Mouse (Mus musculus): ENCODE measurements around the gene Krtap11-1. TPM values are rescaled to one million over a fixed set of nuclear protein-coding genes. Genes with fewer than 3 reads are reported as not detected.

Krtap11-1 gene
- polyA plus RNA-seq, 1 experiment from 2014 or later = not detected

GRCm38 (mm10) chr16:89587209-89587608 lies 16.2 kb upstream of the Krtap11-1 start:
- DNase-seq (ENCODE audit: low spot score) (no peak), ATAC-seq (replicated peaks; ENCODE audit: low FRiP score, low read depth) (no peak)
- no peak for TF ChIP-seq CTCF (IDR thresholded peaks at IDR 0.05; ENCODE audit: low read depth)
- Histone ChIP-seq H3K9me3 (replicated peaks; ENCODE audit: low read length) (no peaks in the 10 kb centered on the region; the same call in 1 of the 2 replicates), H3K4me1 (replicated peaks; ENCODE audit: insufficient read depth, low read length) (no peaks in the 10 kb centered on the region), H3K4me2 (ENCODE audit: low read length) (no peak overlapping the region), H3K4me3 (replicated peaks; ENCODE audit: low read depth, low read length) (no peak overlapping the region), H3K9ac (ENCODE audit: low read depth, low read length) (no peak overlapping the region), H3K27me3 (ENCODE audit: insufficient read depth, low read length) (no peaks in the 10 kb centered on the region), H3K27ac (no peak overlapping the region), H3K36me3 (ENCODE audit: insufficient read depth, low read length) (no peaks in the 10 kb centered on the region)
- WGBS = 75% methylated on average over 3 of the region's 3 CpGs

- H3K4me2 ChIP-seq (ENCODE audit: low read length) = no peak overlapping the region
- H3K4me1 ChIP-seq (replicated peaks; ENCODE audit: insufficient read depth, low read length) = no peaks in the 10 kb centered on the region
- no peak for DNase-seq (ENCODE audit: low spot score)
- H3K36me3 ChIP-seq (ENCODE audit: insufficient read depth, low read length) = no peaks in the 10 kb centered on the region
- no peak for TF ChIP-seq CTCF (IDR thresholded peaks at IDR 0.05; ENCODE audit: low read depth)
- no peak overlapping the region for H3K4me3 ChIP-seq (replicated peaks; ENCODE audit: low read depth, low read length)
- WGBS = 73% methylated on average over 9 of the region's 9 CpGs
- no peak overlapping the region for H3K27ac ChIP-seq
- no peaks in the 10 kb centered on the region for H3K27me3 ChIP-seq (ENCODE audit: insufficient read depth, low read length)
- ATAC-seq (replicated peaks; ENCODE audit: low FRiP score, low read depth) = 0 out of 2 replicates have a peak, but pooled peaks have one; percentile 29
- H3K9ac ChIP-seq (ENCODE audit: low read depth, low read length) = no peak overlapping the region
- no peaks in the 10 kb centered on the region for H3K9me3 ChIP-seq (replicated peaks; ENCODE audit: low read length)
Measured at GRCm38 (mm10) chr16:89585604-89586508, 14.9 kb upstream of the Krtap11-1 start.

GRCm38 (mm10) chr16:89581658-89582057 lies 10.7 kb upstream of the Krtap11-1 start:
- no peak overlapping the region for H3K4me2 ChIP-seq (ENCODE audit: low read length)
- H3K9me3 ChIP-seq (replicated peaks; ENCODE audit: low read length) = no peaks in the 10 kb centered on the region
- H3K4me3 ChIP-seq (replicated peaks; ENCODE audit: low read depth, low read length) = no peak overlapping the region
- H3K4me1 ChIP-seq (replicated peaks; ENCODE audit: insufficient read depth, low read length) = no peaks in the 10 kb centered on the region
- no peaks in the 10 kb centered on the region for H3K36me3 ChIP-seq (ENCODE audit: insufficient read depth, low read length)
- H3K27me3 ChIP-seq (ENCODE audit: insufficient read depth, low read length) = no peaks in the 10 kb centered on the region
- DNase-seq (ENCODE audit: low spot score) (no peak), ATAC-seq (replicated peaks; ENCODE audit: low FRiP score, low read depth) (no peak)
- TF ChIP-seq CTCF (IDR thresholded peaks at IDR 0.05; ENCODE audit: low read depth) = no peak
- H3K9ac ChIP-seq (ENCODE audit: low read depth, low read length) = no peak overlapping the region
- H3K27ac ChIP-seq = no peak overlapping the region
- WGBS = 94% methylated on average over 2 of the region's 2 CpGs

GRCm38 (mm10) chr16:89570516-89570915 lies 467 bp downstream of the Krtap11-1 start:
- no peaks in the 10 kb centered on the region for H3K9me3 ChIP-seq (replicated peaks; ENCODE audit: low read length)
- H3K4me2 ChIP-seq (ENCODE audit: low read length) = no peak overlapping the region
- no peak for DNase-seq (ENCODE audit: low spot score)
- no peak overlapping the region for H3K4me3 ChIP-seq (replicated peaks; ENCODE audit: low read depth, low read length)
- no peaks in the 10 kb centered on the region for H3K4me1 ChIP-seq (replicated peaks; ENCODE audit: insufficient read depth, low read length)
- H3K27ac ChIP-seq = no peak overlapping the region
- H3K9ac ChIP-seq (ENCODE audit: low read depth, low read length) = no peak overlapping the region
- TF ChIP-seq CTCF (IDR thresholded peaks at IDR 0.05; ENCODE audit: low read depth) = no peak
- 91% methylated on average over 9 of the region's 9 CpGs for WGBS
- H3K36me3 ChIP-seq (ENCODE audit: insufficient read depth, low read length) = no peaks in the 10 kb centered on the region
- ATAC-seq (replicated peaks; ENCODE audit: low FRiP score, low read depth) = no peak
- no peaks in the 10 kb centered on the region for H3K27me3 ChIP-seq (ENCODE audit: insufficient read depth, low read length)

DNA sequence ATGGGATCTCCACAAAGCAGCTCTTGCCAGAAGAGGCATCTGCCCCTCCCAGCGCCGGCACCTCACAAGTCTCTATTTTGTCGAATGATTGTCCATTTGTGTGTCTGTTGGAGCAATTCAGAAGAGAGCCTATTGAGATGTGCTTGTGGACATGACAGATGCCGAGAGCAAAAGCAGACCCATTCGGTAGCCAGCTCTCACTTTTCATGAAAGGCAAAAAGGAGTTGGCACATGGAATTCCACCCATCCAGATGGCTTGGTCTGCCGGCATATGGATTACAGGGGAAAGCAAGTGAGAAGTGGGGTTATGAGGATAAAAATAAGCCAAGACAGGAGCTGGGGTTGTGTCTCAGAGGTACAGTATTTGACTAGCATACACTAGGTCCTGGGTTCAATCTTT lies 1.8 kb downstream of the Krtap11-1 start:
- DNase-seq (ENCODE audit: low spot score) = no peak
- WGBS = 92% methylated on average over 6 of the region's 6 CpGs
- Histone ChIP-seq H3K9me3 (replicated peaks; ENCODE audit: low read length) (no peaks in the 10 kb centered on the region), H3K27ac (no peak overlapping the region), H3K4me1 (replicated peaks; ENCODE audit: insufficient read depth, low read length) (no peaks in the 10 kb centered on the region), H3K36me3 (ENCODE audit: insufficient read depth, low read length) (no peaks in the 10 kb centered on the region), H3K27me3 (ENCODE audit: insufficient read depth, low read length) (no peaks in the 10 kb centered on the region), H3K9ac (ENCODE audit: low read depth, low read length) (no peak overlapping the region), H3K4me3 (replicated peaks; ENCODE audit: low read depth, low read length) (no peak overlapping the region), H3K4me2 (ENCODE audit: low read length) (no peak overlapping the region)
- TF ChIP-seq CTCF (IDR thresholded peaks at IDR 0.05; ENCODE audit: low read depth) = no peak
- ATAC-seq (replicated peaks; ENCODE audit: low FRiP score, low read depth) = no peak

DNA sequence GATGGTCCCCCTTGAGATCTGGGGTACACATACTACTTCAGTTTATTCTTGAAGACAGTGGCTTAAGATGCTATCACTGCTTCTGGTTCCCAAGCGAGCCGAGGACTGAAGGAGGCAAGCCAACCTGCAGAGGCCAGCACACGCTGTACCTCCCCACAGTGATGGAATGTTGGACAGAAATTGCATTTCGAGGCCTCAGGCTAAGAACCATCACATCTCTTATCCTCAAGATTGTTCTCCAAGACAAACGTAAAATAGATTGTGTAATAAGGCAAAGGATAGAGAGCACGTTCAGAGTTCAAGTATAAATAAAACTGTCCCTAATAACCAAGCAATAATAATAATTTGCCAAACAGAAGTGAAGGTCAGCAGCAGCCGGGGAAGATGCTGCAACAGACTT lies 2.8 kb downstream of the Krtap11-1 start:
- Histone ChIP-seq H3K9me3 (replicated peaks; ENCODE audit: low read length) (no peaks in the 10 kb centered on the region), H3K4me2 (ENCODE audit: low read length) (no peak overlapping the region), H3K27ac (no peak overlapping the region), H3K4me1 (replicated peaks; ENCODE audit: insufficient read depth, low read length) (no peaks in the 10 kb centered on the region), H3K27me3 (ENCODE audit: insufficient read depth, low read length) (no peaks in the 10 kb centered on the region), H3K9ac (ENCODE audit: low read depth, low read length) (no peak overlapping the region), H3K4me3 (replicated peaks; ENCODE audit: low read depth, low read length) (no peak overlapping the region), H3K36me3 (ENCODE audit: insufficient read depth, low read length) (no peaks in the 10 kb centered on the region)
- DNase-seq (ENCODE audit: low spot score) (no peak), ATAC-seq (replicated peaks; ENCODE audit: low FRiP score, low read depth) (no peak)
- WGBS = 71% methylated on average over 7 of the region's 7 CpGs
- no peak for TF ChIP-seq CTCF (IDR thresholded peaks at IDR 0.05; ENCODE audit: low read depth)
